Mouse (Mus musculus) erythroblast, embryonic 14.5 days (primary cell): ENCODE measurements around the gene Chsy1. TPM values are rescaled to one million over a fixed set of nuclear protein-coding genes. Genes with fewer than 3 reads are reported as not detected.

Experiments
- H3K27me3 ChIP-seq: 2 replicates; pipeline ENCODE4 v1.6.1; 2012; ENCODE audit warnings: inconsistent platforms; ENCODE audit not compliant: control insufficient read depth
- H3K36me3 ChIP-seq: 2 replicates; pipeline ENCODE4 v1.6.1; 2012; ENCODE audit warnings: mild to moderate bottlenecking, inconsistent platforms; ENCODE audit not compliant: control insufficient read depth
- H3K4me1 ChIP-seq: 2 replicates; pipeline ENCODE4 v1.6.1; 2012; ENCODE audit warnings: inconsistent platforms; ENCODE audit not compliant: control insufficient read depth
- H3K4me3 ChIP-seq: replicated peaks from 2 replicates; pipeline ENCODE3; 2012; ENCODE audit warnings: moderate library complexity, mild to moderate bottlenecking, inconsistent platforms
- H3K9me3 ChIP-seq: 2 replicates; pipeline ENCODE4 v1.6.1; 2012; ENCODE audit warnings: low read length, inconsistent platforms, mixed read lengths; ENCODE audit not compliant: control insufficient read depth
- GATA1 ChIP-seq: IDR thresholded peaks from 2 replicates; pipeline ENCODE4 v1.6.1; 2012; ENCODE audit warnings: low read length, inconsistent platforms, mixed read lengths
- TAL1 ChIP-seq: IDR thresholded peaks from 3 replicates; pipeline ENCODE4 v1.6.1; 2012; ENCODE audit warnings: low read length, inconsistent platforms, mixed read lengths
- polyA plus RNA-seq: library from polyadenylated mRNA; stranded (reverse); fragments of >175 nt; gene quantifications from 2 replicates; pipeline ENCODE4 v1.2.3, GENCODE M21; 2012

Gene Chsy1
- polyA plus RNA-seq, 1 experiment: 1.4 TPM

- Histone ChIP-seq H3K36me3 (no peaks in the 10 kb centered on the region), H3K4me3 (no peak overlapping the region), H3K9me3 (no peaks in the 10 kb centered on the region), H3K27me3 (peaks cover 19% of the 10 kb centered on the region), H3K4me1 (peaks cover 31% of the 10 kb centered on the region)
- TF ChIP-seq TAL1 (no peak), GATA1 (no peak)
Measured at GRCm38 (mm10) chr7:66106581-66107056, 2.7 kb upstream of the Chsy1 start.

GRCm38 (mm10) chr7:66107206-66107605 is 2.1 kb upstream of the Chsy1 start:
- H3K4me1 ChIP-seq: peaks cover 37% of the 10 kb centered on the region

GRCm38 (mm10) chr7:66107930-66108329 is 1.4 kb upstream of the Chsy1 start:
- Histone ChIP-seq H3K27me3 (peaks cover 19% of the 10 kb centered on the region), H3K4me1 (peaks cover 43% of the 10 kb centered on the region), H3K4me3 (no peak overlapping the region), H3K36me3 (peaks cover 6% of the 10 kb centered on the region), H3K9me3 (no peaks in the 10 kb centered on the region)
- TF ChIP-seq GATA1 (no peak), TAL1 (no peak)

More at GRCm38 (mm10) chr7:66107206-66107605, 2.1 kb upstream of the Chsy1 start:
- no peak overlapping the region for H3K4me3 ChIP-seq
- H3K36me3 ChIP-seq: peaks cover 1% of the 10 kb centered on the region
- no peaks in the 10 kb centered on the region for H3K9me3 ChIP-seq
- peaks cover 19% of the 10 kb centered on the region for H3K27me3 ChIP-seq
- TF ChIP-seq TAL1 (no peak), GATA1 (no peak)

- H3K27me3 ChIP-seq: peaks cover 16% of the 10 kb centered on the region
- H3K36me3 ChIP-seq: peaks cover 20% of the 10 kb centered on the region
- no peaks in the 10 kb centered on the region for H3K9me3 ChIP-seq
- H3K4me1 ChIP-seq: peaks cover 62% of the 10 kb centered on the region
- H3K4me3 ChIP-seq: peak overlapping the region; percentile 87
- TF ChIP-seq GATA1: no peak
- TF ChIP-seq TAL1: no peak
Measured at GRCm38 (mm10) chr7:66109855-66110635, 730 bp downstream of the Chsy1 start.

GRCm38 (mm10) chr7:66110636-66111112 is 1.4 kb downstream of the Chsy1 start:
- Histone ChIP-seq H3K27me3 (peaks cover 14% of the 10 kb centered on the region), H3K4me3 (peak overlapping the region; percentile 87), H3K4me1 (peaks cover 68% of the 10 kb centered on the region), H3K36me3 (peaks cover 26% of the 10 kb centered on the region), H3K9me3 (no peaks in the 10 kb centered on the region)
- TF ChIP-seq GATA1: no peak

GRCm38 (mm10) chr7:66111211-66111610 is 1.9 kb downstream of the Chsy1 start:
- Histone ChIP-seq H3K9me3 (no peaks in the 10 kb centered on the region), H3K36me3 (peaks cover 32% of the 10 kb centered on the region), H3K27me3 (peaks cover 13% of the 10 kb centered on the region), H3K4me1 (peaks cover 74% of the 10 kb centered on the region), H3K4me3 (peak overlapping the region; percentile 87)
- no peak for TF ChIP-seq GATA1
- TF ChIP-seq TAL1: no peak

GRCm38 (mm10) chr7:66113561-66113960 is 4.2 kb downstream of the Chsy1 start:
- Histone ChIP-seq H3K9me3 (no peaks in the 10 kb centered on the region), H3K27me3 (no peaks in the 10 kb centered on the region), H3K4me3 (peak overlapping the region; percentile 55), H3K36me3 (peaks cover 55% of the 10 kb centered on the region), H3K4me1 (peaks cover 86% of the 10 kb centered on the region)
- TF ChIP-seq GATA1 (no peak), TAL1 (peak; percentile 32; the same call in 1 of the 3 replicates)

- Histone ChIP-seq H3K4me3 (peak overlapping the region; percentile 42), H3K9me3 (no peaks in the 10 kb centered on the region), H3K4me1 (peaks cover 86% of the 10 kb centered on the region), H3K36me3 (peaks cover 69% of the 10 kb centered on the region), H3K27me3 (no peaks in the 10 kb centered on the region)
- TF ChIP-seq TAL1 (no peak), GATA1 (no peak)
Measured at GRCm38 (mm10) chr7:66115821-66116343, 6.6 kb downstream of the Chsy1 start.

GRCm38 (mm10) chr7:66116906-66117482 is 7.7 kb downstream of the Chsy1 start:
- TF ChIP-seq GATA1 (no peak), TAL1 (no peak)
- Histone ChIP-seq H3K4me1 (peaks cover 84% of the 10 kb centered on the region), H3K36me3 (peaks cover 78% of the 10 kb centered on the region), H3K27me3 (no peaks in the 10 kb centered on the region), H3K4me3 (no peak overlapping the region), H3K9me3 (no peaks in the 10 kb centered on the region)
